8 mouse cellular contexts compared by ENCODE assay signal in the genomic region with DNA sequence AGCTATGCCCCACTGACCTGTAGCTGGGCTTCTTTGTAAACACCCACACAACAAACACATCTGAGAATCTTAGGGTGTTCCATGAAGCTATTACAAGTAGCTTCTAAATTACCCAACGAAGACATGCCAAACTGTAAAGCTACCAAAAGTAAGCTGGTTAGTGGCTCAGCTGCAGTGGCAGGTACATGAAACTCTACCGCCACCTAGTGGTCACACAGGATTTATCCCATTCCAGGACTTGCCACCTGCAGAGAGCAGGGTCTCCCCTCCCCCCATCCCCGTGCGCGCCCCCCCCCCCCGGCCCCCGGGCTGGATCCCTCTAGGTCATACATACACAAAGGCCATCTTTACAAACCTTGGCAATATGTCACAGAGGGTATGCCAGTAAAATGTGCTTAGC.
DNase-seq lines count a peak whose midpoint lies in the region; ATAC-seq lines count a peak whose summit lies in the region.

No protein-coding gene starts in this region.

- no peak overlapping the region for H3K4me3 ChIP-seq in forebrain, embryonic 11.5 days (ENCODE audit: low read depth, low read length)
- no peak overlapping the region for H3K4me3 ChIP-seq in forebrain, embryonic 13.5 days
- no peak overlapping the region for H3K4me3 ChIP-seq in heart, embryonic 14.5 days (ENCODE audit: control insufficient read depth in 1 of 2, insufficient read depth in 1 of 2, low read depth in 1 of 2, low read length in 2 of 2)

- peaks cover 3% of the 10 kb centered on the region; the same call in 1 of the 2 replicates for H3K4me1 ChIP-seq in forebrain, embryonic 11.5 days (replicated peaks; ENCODE audit: control insufficient read depth, insufficient read depth, low read length)
- H3K4me1 ChIP-seq in forebrain, embryonic 13.5 days, result peaks cover 5% of the 10 kb centered on the region
- peaks cover 24 to 28% of the 10 kb centered on the region in 2 experiments for H3K4me1 ChIP-seq in heart, embryonic 14.5 days (ENCODE audit: control insufficient read depth in 2 of 2, insufficient read depth in 2 of 2, low read length in 2 of 2)

- H3K27me3 ChIP-seq in forebrain, embryonic 11.5 days (ENCODE audit: control insufficient read depth, insufficient read depth, low read length), result no peaks in the 10 kb centered on the region
- no peaks in the 10 kb centered on the region for H3K27me3 ChIP-seq in forebrain, embryonic 13.5 days
- H3K27me3 ChIP-seq in heart, embryonic 14.5 days (ENCODE audit: control insufficient read depth, insufficient read depth, low read length), result no peaks in the 10 kb centered on the region

- no peak overlapping the region for H3K4me2 ChIP-seq in forebrain, embryonic 11.5 days (ENCODE audit: low read depth, low read length, severe bottlenecking)
- H3K4me2 ChIP-seq in forebrain, embryonic 13.5 days, result no peak overlapping the region
- peak overlapping the region; percentile 29; the same call in 1 of the 2 replicates for H3K4me2 ChIP-seq in heart, embryonic 14.5 days (ENCODE audit: low read length)

- no peak overlapping the region for H3K9ac ChIP-seq in forebrain, embryonic 11.5 days (ENCODE audit: low read length)
- H3K9ac ChIP-seq in forebrain, embryonic 13.5 days, result no peak overlapping the region
- no peak overlapping the region for H3K9ac ChIP-seq in heart, embryonic 14.5 days (ENCODE audit: low read length)

- no peak; the same call in 1 of the 2 replicates for ATAC-seq in forebrain, embryonic 11.5 days (replicated peaks; ENCODE audit: low FRiP score)
- no peak for ATAC-seq in forebrain, embryonic 13.5 days
- no peak for ATAC-seq in heart, embryonic 14.5 days (ENCODE audit: insufficient number of reproducible peaks, insufficient read depth, low FRiP score, low read depth)

- no peaks in the 10 kb centered on the region for H3K9me3 ChIP-seq in forebrain, embryonic 11.5 days (ENCODE audit: control insufficient read depth, low read length)
- no peaks in the 10 kb centered on the region for H3K9me3 ChIP-seq in forebrain, embryonic 13.5 days (replicated peaks)
- no peaks in the 10 kb centered on the region for H3K9me3 ChIP-seq in heart, embryonic 14.5 days (ENCODE audit: control insufficient read depth, low read length)

- no peaks in the 10 kb centered on the region for H3K36me3 ChIP-seq in forebrain, embryonic 11.5 days (ENCODE audit: control insufficient read depth, insufficient read depth, low read length)
- no peaks in the 10 kb centered on the region for H3K36me3 ChIP-seq in forebrain, embryonic 13.5 days (ENCODE audit: poor library complexity, severe bottlenecking)
- no peaks in the 10 kb centered on the region for H3K36me3 ChIP-seq in heart, embryonic 14.5 days (ENCODE audit: control insufficient read depth, insufficient read depth, low read length)

- peak; percentile 86 for DNase-seq in forebrain, embryonic 11.5 days (ENCODE audit: low spot score)
- peak; percentile 49 to 90 for DNase-seq in adrenal gland, adult (ENCODE audit: inconsistent age in 2 of 2, low spot score in 1 of 2)
- peak; percentile 88 for DNase-seq in embryo, embryonic 10.5 days (ENCODE audit: low spot score)
- DNase-seq in layer of hippocampus, adult 9-11 months, result peak; percentile 63
- peak; percentile 54 to 80 for DNase-seq in lung, postnatal 4 days
- peak; percentile 76 for DNase-seq in right cerebral cortex, postnatal 4 days

- H3K27ac ChIP-seq in forebrain, embryonic 11.5 days (ENCODE audit: low read depth, low read length), result no peak overlapping the region
- H3K27ac ChIP-seq in forebrain, embryonic 13.5 days, result no peak overlapping the region
- H3K27ac ChIP-seq in heart, embryonic 14.5 days (replicated peaks in 1 of 2; ENCODE audit: control insufficient read depth in 1 of 2, insufficient read depth in 1 of 2, low read depth in 2 of 2, low read length in 2 of 2), result peak overlapping the region in 1 of 2 experiments; percentile 70; a peak in 2 of 4 replicates

- WGBS in forebrain, embryonic 11.5 days, result 6% methylated on average over 7 of the region's 7 CpGs
- WGBS in forebrain, embryonic 13.5 days, result 3% methylated on average over 7 of the region's 7 CpGs
- WGBS in heart, embryonic 14.5 days, result 3% methylated on average over 7 of the region's 7 CpGs
